Mouse (Mus musculus): Measurements from ENCODE around the gene Spag8. TPM values are rescaled to one million over a fixed set of nuclear protein-coding genes. Genes with fewer than 3 reads are reported as not detected.

Spag8 gene
- polyA plus RNA-seq (2015; fragmentation: Nextera tagmentation; extraction: Ambion mirVana) = 1.2 and 1.3 TPM in 2 replicates

GRCm38 (mm10) chr4:43653161-43654015 lies at the start of gene Spag8:
Spag8 (minus strand) TSS chr4:43653594.
- Histone ChIP-seq H3K27ac (ENCODE audit: low read length) (no peak within 1 kb of the TSS), H3K27me3 (ENCODE audit: control insufficient read depth, insufficient read depth, low read length) (no peaks in the 10 kb centered on the region), H3K9ac (ENCODE audit: low read length) (no peak within 1 kb of the TSS), H3K4me1 (ENCODE audit: control insufficient read depth, insufficient read depth, low read length) (peaks cover 4% of the 10 kb centered on the region), H3K4me3 (ENCODE audit: low read length) (peak within 1 kb of the TSS; percentile 23), H3K4me2 (ENCODE audit: low read depth, low read length) (peak within 1 kb of the TSS; percentile 51), H3K36me3 (ENCODE audit: control insufficient read depth, insufficient read depth) (peaks cover 13% of the 10 kb centered on the region), H3K9me3 (replicated peaks; ENCODE audit: control insufficient read depth, low read length) (peaks cover 5% of the 10 kb centered on the region)
- ATAC-seq (replicated peaks; ENCODE audit: extremely low read depth, insufficient read depth, low FRiP score) = no peak
- 14% methylated on average over 24 of the region's 24 CpGs for WGBS

GRCm38 (mm10) chr4:43700707-43701106 lies 47.3 kb upstream of the Spag8 start, which contains the start of gene Olfr70:
Olfr70 (minus strand) TSS chr4:43700807.
- no peak for ATAC-seq (replicated peaks; ENCODE audit: extremely low read depth, insufficient read depth, low FRiP score)
- WGBS = 81% methylated on average over 6 of the region's 6 CpGs
- no peaks in the 10 kb centered on the region for H3K36me3 ChIP-seq (ENCODE audit: control insufficient read depth, insufficient read depth)

GRCm38 (mm10) chr4:43696561-43696960 lies 43.2 kb upstream of the Spag8 start:
- Histone ChIP-seq H3K9ac (ENCODE audit: low read length) (no peak overlapping the region), H3K4me2 (ENCODE audit: low read depth, low read length) (no peak overlapping the region), H3K27ac (ENCODE audit: low read length) (no peak overlapping the region), H3K36me3 (ENCODE audit: control insufficient read depth, insufficient read depth) (no peaks in the 10 kb centered on the region), H3K4me1 (ENCODE audit: control insufficient read depth, insufficient read depth, low read length) (peaks cover 19% of the 10 kb centered on the region), H3K4me3 (ENCODE audit: low read length) (no peak overlapping the region), H3K9me3 (replicated peaks; ENCODE audit: control insufficient read depth, low read length) (no peaks in the 10 kb centered on the region), H3K27me3 (ENCODE audit: control insufficient read depth, insufficient read depth, low read length) (no peaks in the 10 kb centered on the region)
- ATAC-seq (replicated peaks; ENCODE audit: extremely low read depth, insufficient read depth, low FRiP score) = no peak
- WGBS = 80% methylated on average over 13 of the region's 13 CpGs

More at GRCm38 (mm10) chr4:43700707-43701106, 47.3 kb upstream of the Spag8 start, which contains the start of gene Olfr70:
- no peak within 1 kb of the TSS for H3K4me2 ChIP-seq (ENCODE audit: low read depth, low read length)
- H3K27ac ChIP-seq (ENCODE audit: low read length) = no peak within 1 kb of the TSS
- no peaks in the 10 kb centered on the region for H3K9me3 ChIP-seq (replicated peaks; ENCODE audit: control insufficient read depth, low read length)
- H3K27me3 ChIP-seq (ENCODE audit: control insufficient read depth, insufficient read depth, low read length) = no peaks in the 10 kb centered on the region
- H3K4me3 ChIP-seq (ENCODE audit: low read length) = no peak within 1 kb of the TSS
- H3K9ac ChIP-seq (ENCODE audit: low read length) = no peak within 1 kb of the TSS
- H3K4me1 ChIP-seq (ENCODE audit: control insufficient read depth, insufficient read depth, low read length) = peaks cover 2% of the 10 kb centered on the region; the same call in 1 of the 2 replicates

DNA sequence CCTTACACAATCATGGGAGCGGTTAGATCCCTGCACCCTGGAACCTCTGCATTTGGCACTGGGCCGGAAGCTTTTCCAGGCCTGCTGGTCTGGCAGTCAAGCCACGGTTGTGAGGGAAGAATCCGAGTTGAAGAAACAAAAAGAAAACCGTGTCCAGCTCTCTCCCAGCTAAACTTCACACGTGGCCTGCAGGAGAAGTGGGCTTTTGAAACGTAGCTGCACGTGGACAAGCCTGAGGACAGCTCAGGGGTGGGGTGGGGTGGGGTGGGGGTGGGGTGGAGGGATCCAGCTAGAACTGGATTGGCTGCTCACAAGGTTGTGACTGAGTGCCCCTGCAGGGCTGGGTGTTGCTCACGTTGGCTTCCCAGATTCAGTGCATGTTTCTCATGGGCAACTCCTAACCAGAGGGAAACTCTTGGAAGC lies 41.9 kb upstream of the Spag8 start:
- peak; percentile 65; the same call in 1 of the 2 replicates for ATAC-seq (replicated peaks; ENCODE audit: extremely low read depth, insufficient read depth, low FRiP score)
- WGBS = 11% methylated on average over 9 of the region's 9 CpGs
- Histone ChIP-seq H3K9me3 (replicated peaks; ENCODE audit: control insufficient read depth, low read length) (no peaks in the 10 kb centered on the region), H3K27ac (ENCODE audit: low read length) (0 out of 2 replicates have a peak overlapping the region, but pooled peaks have one; percentile 6), H3K4me1 (ENCODE audit: control insufficient read depth, insufficient read depth, low read length) (peaks cover 19% of the 10 kb centered on the region), H3K36me3 (ENCODE audit: control insufficient read depth, insufficient read depth) (no peaks in the 10 kb centered on the region), H3K27me3 (ENCODE audit: control insufficient read depth, insufficient read depth, low read length) (no peaks in the 10 kb centered on the region), H3K4me2 (ENCODE audit: low read depth, low read length) (no peak overlapping the region), H3K9ac (ENCODE audit: low read length) (0 out of 2 replicates have a peak overlapping the region, but pooled peaks have one; percentile 14), H3K4me3 (ENCODE audit: low read length) (no peak overlapping the region)

DNA sequence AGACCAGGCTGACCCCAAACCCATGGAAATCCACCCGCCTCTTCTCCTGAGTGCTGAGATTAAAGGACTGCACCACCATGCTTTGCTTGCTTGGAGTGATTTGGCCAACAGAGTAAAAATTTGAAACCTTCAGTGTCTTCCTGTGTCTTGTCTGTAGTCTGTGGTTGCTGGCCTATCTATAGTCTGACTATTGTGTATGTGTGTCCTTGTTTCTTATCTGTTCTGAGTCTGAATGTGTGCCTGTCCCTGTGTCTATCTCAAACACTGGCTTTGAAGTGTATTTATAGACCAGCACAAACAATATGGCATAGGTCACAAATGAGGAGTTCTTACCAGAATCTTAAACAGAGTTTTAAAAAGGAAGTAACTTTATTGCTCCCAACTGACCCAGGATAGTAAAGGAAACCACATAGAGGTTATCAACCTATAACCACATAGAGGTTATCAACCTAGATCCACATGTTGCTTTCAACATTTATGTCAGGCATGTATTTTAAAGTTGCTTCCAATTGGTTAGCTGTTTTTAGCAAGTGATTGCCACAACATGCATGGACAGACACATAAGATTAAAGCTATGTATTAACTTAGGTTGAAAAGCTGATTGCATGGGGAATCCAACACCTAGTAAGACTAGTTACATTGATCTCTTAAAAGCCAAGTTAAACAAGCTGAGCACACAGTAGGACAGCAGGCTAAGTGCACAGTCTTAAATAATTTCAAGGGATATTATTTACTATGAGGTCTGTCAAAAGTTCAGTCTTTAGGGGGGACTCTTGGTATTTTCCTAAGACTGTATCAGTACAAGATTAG lies 41.2 kb upstream of the Spag8 start:
- no peak overlapping the region for H3K4me2 ChIP-seq (ENCODE audit: low read depth, low read length)
- peaks cover 19% of the 10 kb centered on the region for H3K4me1 ChIP-seq (ENCODE audit: control insufficient read depth, insufficient read depth, low read length)
- 79% methylated on average over 1 of the region's 1 CpGs for WGBS
- H3K27me3 ChIP-seq (ENCODE audit: control insufficient read depth, insufficient read depth, low read length) = no peaks in the 10 kb centered on the region
- H3K9ac ChIP-seq (ENCODE audit: low read length) = 0 out of 2 replicates have a peak overlapping the region, but pooled peaks have one; percentile 14
- no peaks in the 10 kb centered on the region for H3K9me3 ChIP-seq (replicated peaks; ENCODE audit: control insufficient read depth, low read length)
- no peak for ATAC-seq (replicated peaks; ENCODE audit: extremely low read depth, insufficient read depth, low FRiP score)
- no peak overlapping the region for H3K27ac ChIP-seq (ENCODE audit: low read length)
- no peaks in the 10 kb centered on the region for H3K36me3 ChIP-seq (ENCODE audit: control insufficient read depth, insufficient read depth)
- no peak overlapping the region for H3K4me3 ChIP-seq (ENCODE audit: low read length)

DNA sequence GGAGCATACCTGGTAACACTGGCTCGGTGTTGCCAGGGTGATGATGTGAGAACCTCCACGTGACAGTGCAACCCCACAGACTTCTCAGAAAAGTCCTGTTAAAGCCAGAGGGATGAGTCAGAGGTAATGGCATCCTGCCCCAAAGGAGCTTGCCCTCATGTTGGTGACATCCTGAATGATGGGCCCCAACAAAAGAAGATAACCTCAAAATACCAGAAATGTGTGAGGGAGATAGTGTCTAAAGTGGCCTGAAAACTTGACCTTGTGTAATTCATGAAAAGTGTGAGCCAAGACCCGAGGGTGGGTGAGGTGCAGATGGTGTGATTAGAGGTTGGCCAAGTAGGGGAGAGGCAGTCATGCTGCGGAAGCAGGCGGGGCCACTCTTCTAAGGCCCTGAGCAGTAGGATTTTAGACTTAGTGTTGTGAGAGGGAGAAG lies 40.4 kb upstream of the Spag8 start:
- Histone ChIP-seq H3K9me3 (replicated peaks; ENCODE audit: control insufficient read depth, low read length) (no peaks in the 10 kb centered on the region), H3K27me3 (ENCODE audit: control insufficient read depth, insufficient read depth, low read length) (no peaks in the 10 kb centered on the region), H3K4me1 (ENCODE audit: control insufficient read depth, insufficient read depth, low read length) (peaks cover 19% of the 10 kb centered on the region), H3K36me3 (ENCODE audit: control insufficient read depth, insufficient read depth) (no peaks in the 10 kb centered on the region), H3K4me2 (ENCODE audit: low read depth, low read length) (no peak overlapping the region), H3K27ac (ENCODE audit: low read length) (no peak overlapping the region), H3K9ac (ENCODE audit: low read length) (no peak overlapping the region), H3K4me3 (ENCODE audit: low read length) (no peak overlapping the region)
- peak; percentile 61 for ATAC-seq (replicated peaks; ENCODE audit: extremely low read depth, insufficient read depth, low FRiP score)
- 45% methylated on average over 5 of the region's 5 CpGs for WGBS

DNA sequence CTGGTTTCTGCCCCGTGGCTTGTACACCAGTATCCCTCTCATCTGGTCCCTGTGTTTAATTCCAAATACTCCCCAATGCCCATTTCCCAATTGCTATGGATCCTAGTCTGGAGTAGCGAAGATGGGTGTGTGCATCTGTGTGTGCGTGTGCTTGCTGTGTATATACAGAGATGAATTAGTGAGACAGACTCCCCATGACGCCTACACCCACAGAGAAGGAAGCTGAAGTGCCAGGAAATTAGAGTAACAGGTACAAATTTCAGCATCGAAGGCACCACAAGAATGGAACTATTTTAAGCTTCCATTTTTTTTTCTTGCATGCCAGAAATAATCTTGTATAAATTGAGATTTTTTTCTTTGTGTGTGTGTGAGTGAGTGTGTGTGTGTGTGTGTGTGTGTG lies 37.6 kb upstream of the Spag8 start:
- WGBS = 67% methylated on average over 5 of the region's 5 CpGs
- H3K9me3 ChIP-seq (replicated peaks; ENCODE audit: control insufficient read depth, low read length) = no peaks in the 10 kb centered on the region
- H3K27ac ChIP-seq (ENCODE audit: low read length) = no peak overlapping the region
- H3K27me3 ChIP-seq (ENCODE audit: control insufficient read depth, insufficient read depth, low read length) = no peaks in the 10 kb centered on the region
- no peak for ATAC-seq (replicated peaks; ENCODE audit: extremely low read depth, insufficient read depth, low FRiP score)
- H3K36me3 ChIP-seq (ENCODE audit: control insufficient read depth, insufficient read depth) = no peaks in the 10 kb centered on the region
- no peak overlapping the region for H3K9ac ChIP-seq (ENCODE audit: low read length)
- no peak overlapping the region for H3K4me2 ChIP-seq (ENCODE audit: low read depth, low read length)
- H3K4me1 ChIP-seq (ENCODE audit: control insufficient read depth, insufficient read depth, low read length) = peaks cover 19% of the 10 kb centered on the region
- no peak overlapping the region for H3K4me3 ChIP-seq (ENCODE audit: low read length)

- H3K36me3 ChIP-seq (ENCODE audit: control insufficient read depth, insufficient read depth) = no peaks in the 10 kb centered on the region
- H3K4me3 ChIP-seq (ENCODE audit: low read length) = no peak overlapping the region
- H3K9ac ChIP-seq (ENCODE audit: low read length) = no peak overlapping the region
- H3K4me1 ChIP-seq (ENCODE audit: control insufficient read depth, insufficient read depth, low read length) = peaks cover 13% of the 10 kb centered on the region
- no peaks in the 10 kb centered on the region for H3K27me3 ChIP-seq (ENCODE audit: control insufficient read depth, insufficient read depth, low read length)
- no peak for ATAC-seq (replicated peaks; ENCODE audit: extremely low read depth, insufficient read depth, low FRiP score)
- H3K4me2 ChIP-seq (ENCODE audit: low read depth, low read length) = no peak overlapping the region
- WGBS = 91% methylated on average over 17 of the region's 17 CpGs
- H3K27ac ChIP-seq (ENCODE audit: low read length) = no peak overlapping the region
- H3K9me3 ChIP-seq (replicated peaks; ENCODE audit: control insufficient read depth, low read length) = no peaks in the 10 kb centered on the region
These were observed 36.6 kb upstream of the Spag8 start for GRCm38 (mm10) chr4:43690021-43690420.
